Mouse (Mus musculus) gastrocnemius, adult 18-20 months (tissue): ENCODE data around the gene E130309D02Rik. TPM values are rescaled to one million over a fixed set of nuclear protein-coding genes. Genes with fewer than 3 reads are reported as not detected.

Experiments used
- DNase-seq: peaks from one replicate; pipeline ENCODE4 v3.0.0; 2021; ENCODE audit warnings: low spot score
- total RNA-seq, 2 experiments: library from RNA; stranded (reverse); gene quantifications; 2 replicates each; pipeline ENCODE4 v1.2.3; 2021

E130309D02Rik gene
- total RNA-seq, 2 experiments from 2014 or later, result 10.5 to 12.6 TPM

DNA sequence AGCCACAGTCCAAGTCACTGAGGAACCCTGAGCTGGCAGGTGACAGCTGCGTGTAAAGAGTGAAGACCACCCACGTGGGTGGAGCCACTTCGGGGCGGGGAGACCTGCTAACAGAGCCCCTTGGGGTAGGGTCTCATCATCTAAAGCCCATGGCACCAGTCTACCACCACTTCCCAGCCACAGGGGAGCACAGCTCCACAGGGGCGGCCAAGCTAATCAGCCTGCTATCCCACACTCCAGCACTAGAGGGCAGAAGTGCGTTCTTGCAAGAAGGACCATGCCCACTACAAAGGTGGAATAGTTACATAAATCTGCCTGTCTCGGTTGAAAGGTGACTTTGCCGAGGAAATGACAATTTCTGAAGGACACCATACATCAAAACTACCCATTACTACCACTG is 3.3 kb downstream of the E130309D02Rik start:
- peak; percentile 72 for DNase-seq

GRCm38 (mm10) chr5:143309916-143310315 is 5.2 kb downstream of the E130309D02Rik start:
- DNase-seq, result no peak

GRCm38 (mm10) chr5:143308825-143309224 is 6.3 kb downstream of the E130309D02Rik start:
- no peak for DNase-seq

DNA sequence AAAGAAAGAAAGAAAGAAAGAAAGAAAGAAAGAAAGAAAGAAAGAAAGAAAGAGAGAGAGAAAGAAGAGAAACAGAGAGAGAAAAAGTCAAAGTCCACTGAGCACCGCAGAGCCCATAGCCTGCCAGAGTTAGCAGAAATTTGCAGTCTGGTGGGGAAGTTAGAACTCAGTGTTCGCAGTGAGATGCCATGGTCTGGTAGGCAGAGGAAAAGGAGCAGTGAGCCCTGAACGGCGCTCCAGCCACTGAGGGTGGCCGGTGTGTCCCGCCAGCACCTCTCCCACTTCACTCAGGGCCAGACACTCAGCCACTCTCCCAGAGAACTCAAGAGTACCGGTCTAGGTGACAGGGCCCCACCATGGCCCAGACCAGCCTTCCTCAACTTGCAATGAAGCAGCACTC is 10.9 kb downstream of the E130309D02Rik start:
- no peak for DNase-seq

GRCm38 (mm10) chr5:143301296-143301695 is 13.9 kb downstream of the E130309D02Rik start:
- DNase-seq, result no peak

DNA sequence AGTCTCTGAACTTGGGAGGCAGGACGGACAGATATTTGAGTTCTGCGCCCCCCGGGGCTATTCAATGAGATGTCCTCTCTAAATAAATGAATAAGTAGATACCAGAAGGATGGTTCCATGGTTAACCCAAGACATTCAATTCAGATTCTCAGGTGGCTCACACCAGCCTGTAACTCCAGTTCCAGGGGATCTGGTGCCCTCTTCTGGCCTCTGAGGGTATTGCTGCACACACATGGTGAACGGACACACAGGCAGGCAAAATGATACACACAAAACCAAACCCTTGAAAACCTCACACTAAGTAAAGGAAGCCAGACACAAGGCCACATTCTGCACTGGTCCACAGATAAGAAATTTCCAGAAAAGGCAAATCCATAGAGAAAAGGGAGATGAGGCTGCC is 15.5 kb downstream of the E130309D02Rik start:
- peak; percentile 9 for DNase-seq

GRCm38 (mm10) chr5:143298391-143298790 is 16.8 kb downstream of the E130309D02Rik start:
- no peak for DNase-seq

- DNase-seq, result no peak
Observed at GRCm38 (mm10) chr5:143297986-143298385, 17.2 kb downstream of the E130309D02Rik start.

GRCm38 (mm10) chr5:143295330-143295729 is 19.8 kb downstream of the E130309D02Rik start:
- DNase-seq, result no peak

- DNase-seq, result no peak
Observed at GRCm38 (mm10) chr5:143294862-143295261, 20.3 kb downstream of the E130309D02Rik start.

DNA sequence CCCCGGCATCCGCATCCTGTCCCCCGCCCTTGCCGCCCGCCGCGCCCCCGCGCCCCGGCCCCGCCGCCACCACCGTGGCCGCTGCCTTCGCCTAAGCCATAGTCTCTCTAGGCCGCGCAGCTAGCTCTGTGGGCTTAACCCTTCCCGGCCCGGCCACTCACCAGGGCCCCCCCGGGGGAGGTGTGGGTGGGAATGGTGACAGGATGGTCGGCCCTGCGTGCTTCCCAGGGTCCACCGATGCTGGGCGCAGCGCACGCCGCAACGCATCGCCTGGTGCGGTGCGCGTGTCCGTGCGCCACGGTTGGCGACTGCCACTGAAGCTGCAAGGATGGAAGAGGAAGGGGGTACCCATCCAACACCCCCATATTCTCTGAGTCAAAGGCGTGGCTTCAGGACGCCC is 21.8 kb downstream of the E130309D02Rik start, which contains the start of gene Zfp853:
TSS of gene Zfp853 (minus strand) at position 220 of the 400 bp plus-strand sequence.
- no peak for DNase-seq

GRCm38 (mm10) chr5:143292879-143293278 is 22.3 kb downstream of the E130309D02Rik start:
- DNase-seq, result no peak

- no peak for DNase-seq
Observed at GRCm38 (mm10) chr5:143289299-143289698, 25.9 kb downstream of the E130309D02Rik start.

GRCm38 (mm10) chr5:143288378-143288911 is 26.7 kb downstream of the E130309D02Rik start:
- no peak for DNase-seq

DNA sequence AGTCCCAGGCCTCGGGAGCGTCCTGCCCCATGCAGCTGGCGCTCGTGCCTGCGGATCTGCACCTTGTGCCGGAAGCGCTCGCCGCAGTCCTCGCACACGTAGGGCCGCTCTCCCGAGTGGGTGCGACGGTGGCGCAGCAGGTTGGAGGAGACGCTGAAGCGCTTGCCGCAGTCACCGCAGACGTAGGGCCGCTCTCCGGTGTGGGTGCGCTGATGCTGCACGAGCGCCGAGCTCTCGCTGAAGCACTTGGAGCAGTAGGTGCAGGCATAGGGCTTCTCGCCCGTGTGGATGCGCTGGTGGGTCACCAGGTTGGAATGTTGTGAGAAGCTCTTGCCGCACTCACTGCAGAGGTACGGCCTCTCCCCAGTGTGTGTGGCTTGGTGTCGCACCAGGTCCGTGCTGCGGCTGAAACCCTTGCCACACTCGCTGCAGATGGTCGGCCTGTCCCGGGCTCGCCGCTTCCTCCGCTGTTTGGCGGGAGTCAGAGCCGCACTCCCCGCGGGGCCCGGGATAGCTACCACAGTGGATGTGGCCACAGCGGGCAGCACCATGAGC is 27.3 kb downstream of the E130309D02Rik start:
- no peak for DNase-seq

- DNase-seq, result no peak
Observed at GRCm38 (mm10) chr5:143284762-143285161, 30.4 kb downstream of the E130309D02Rik start.

DNA sequence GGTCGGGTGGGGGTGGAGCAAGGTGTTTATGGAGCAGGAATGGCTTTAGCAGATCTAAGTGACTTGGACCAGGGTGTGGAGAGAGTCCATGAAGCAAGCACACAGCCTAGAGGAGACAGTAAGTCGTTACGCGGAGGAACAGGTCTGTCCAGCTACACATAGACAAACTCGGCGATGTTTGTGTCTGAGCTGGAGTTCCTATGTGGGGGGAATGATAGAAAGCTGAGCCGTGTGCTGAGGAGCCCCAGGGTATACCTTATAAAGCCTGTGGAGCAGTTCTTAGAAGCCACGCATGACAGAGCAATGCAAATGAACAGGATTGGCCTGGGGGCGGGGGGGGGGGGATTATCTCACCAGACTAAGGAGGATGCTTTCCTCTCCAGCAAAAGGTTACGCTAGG is 35.9 kb downstream of the E130309D02Rik start:
- DNase-seq, result no peak

- no peak for DNase-seq
Observed at GRCm38 (mm10) chr5:143275761-143276160, 39.4 kb downstream of the E130309D02Rik start.

- no peak for DNase-seq
Observed at GRCm38 (mm10) chr5:143272540-143273330, 42.4 kb downstream of the E130309D02Rik start.

DNA sequence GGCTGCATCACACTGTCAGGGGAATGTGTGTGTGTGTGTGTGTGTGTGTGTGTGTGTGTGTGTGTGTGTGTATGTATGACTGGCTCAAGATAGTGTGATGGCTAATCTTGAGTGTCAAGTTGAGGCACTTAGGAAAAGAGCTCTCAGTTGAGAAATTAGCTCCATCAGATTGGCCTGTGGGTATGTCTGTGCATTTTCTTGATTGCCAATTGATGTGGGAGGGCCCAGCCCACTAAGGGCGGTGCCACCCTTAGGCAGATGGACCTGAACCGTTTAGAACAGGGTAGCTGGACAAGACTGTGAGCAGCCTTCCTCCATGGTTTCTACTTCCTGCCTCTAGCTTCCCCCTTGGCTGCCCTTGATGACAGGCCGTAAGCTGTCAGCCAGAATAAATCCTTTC is 43.1 kb downstream of the E130309D02Rik start:
- no peak for DNase-seq

GRCm38 (mm10) chr5:143271642-143272041 is 43.5 kb downstream of the E130309D02Rik start:
- DNase-seq, result no peak

GRCm38 (mm10) chr5:143270151-143270519 is 45.0 kb downstream of the E130309D02Rik start:
- no peak for DNase-seq
